23 mouse cellular contexts compared by ENCODE assay signal in genomic region chr4:94515366-94515765, GRCm38 (mm10). TPM values are rescaled to one million over a fixed set of nuclear protein-coding genes. Genes with fewer than 3 reads are reported as not detected.
DNase-seq lines count a peak whose midpoint lies in the region; ATAC-seq lines count a peak whose summit lies in the region.
"Had no signal": no experiment of that assay in that cellular context is flagged by ENCODE, and none has a peak within 500 bp of the region (broad histone marks: within the 10 kb centered on the region; RNA-seq: fewer than 3 reads in every experiment).

No protein-coding gene starts in this region.

- ATAC-seq in megakaryocyte, adult 5-6 weeks (ENCODE audit: poor library complexity, severe bottlenecking): peak; percentile 71
- ATAC-seq: CD4-positive, CD25-positive, alpha-beta regulatory T cell, adult 4 months; forebrain, embryonic 13.5 days; forebrain, embryonic 16.5 days; Patski had no signal

- DNase-seq in 416B (ENCODE audit: low read depth) (peak; percentile 42), NIH3T3 (ENCODE audit: low read depth) (peak; percentile 20)
- DNase-seq in spleen, postnatal 36 days (ENCODE audit: low spot score in 2 of 2): no peak
- DNase-seq in kidney, postnatal 36 days: no peak
- DNase-seq in adrenal gland, postnatal 4 days (ENCODE audit: low spot score in 2 of 2): no peak
- DNase-seq: adrenal gland, adult 2 months; adrenal gland, postnatal 14 days; cerebellum, adult 11-12 months; cerebellum, adult 8-10 months; cerebellum, postnatal 10 days; cerebellum, postnatal 36 days; gastrocnemius, postnatal 10 days; gastrocnemius, postnatal 36 days; heart, adult 11 months had no signal

RNA-seq across cellular contexts. Expression of gene Gm10306, which starts 41.0 kb away (rescaled TPM):
- not detected in 2 replicates for total RNA-seq in megakaryocyte, adult 5-6 weeks (2015)
- total RNA-seq in megakaryocyte, adult 5-6 weeks (2017): not detected in 2 replicates
- total RNA-seq in adrenal gland, postnatal 4 days (2021): not detected
- total RNA-seq: adrenal gland, adult 2 months; adrenal gland, postnatal 14 days; gastrocnemius, adult 18-20 months; gastrocnemius, postnatal 10 days; gastrocnemius, postnatal 36 days; heart, adult 8-10 months; heart, postnatal 25 days; hematopoietic stem cell, adult 5-6 weeks had no signal

RNA-seq across cellular contexts. Expression of gene Caap1, which starts 41.2 kb away (rescaled TPM):
- total RNA-seq in megakaryocyte, adult 5-6 weeks (2015): 18.9 and 19.1 TPM in 2 replicates
- total RNA-seq in megakaryocyte, adult 5-6 weeks (2017): 19.2 and 19.6 TPM in 2 replicates
- total RNA-seq in adrenal gland, postnatal 4 days (2021): 10 to 100 TPM in 1 of 2 experiments, 1 to 10 TPM in 1; 9.9 to 11.1 TPM

Comparison
In these comparisons a context has a peak if more than half of its experiments do, and no peak if none do; other contexts are left out.
1. DNase-seq: peak in 416B (single experiment) and NIH3T3 (single experiment); none in spleen, postnatal 36 days (0 of 2), kidney, postnatal 36 days (0 of 2) and adrenal gland, postnatal 4 days (0 of 2).